Mouse (Mus musculus) kidney, postnatal 10 days (tissue): ENCODE data around the gene Pprc1.
A peak's percentile ranks its signal among the peaks of the same experiment; 100 is the strongest.

Source experiments
- DNase-seq: peaks from one replicate; pipeline ENCODE4 v3.0.0; 2021; ENCODE audit warnings: mixed read lengths

Gene Pprc1

GRCm38 (mm10) chr19:46035971-46036370 lies 8.7 kb upstream of the Pprc1 start:
- DNase-seq, result no peak

GRCm38 (mm10) chr19:46036477-46037242 lies 8.0 kb upstream of the Pprc1 start:
- peak; percentile 39 for DNase-seq

- peak; percentile 44 for DNase-seq
Measured at GRCm38 (mm10) chr19:46037243-46037924, 7.3 kb upstream of the Pprc1 start.

- DNase-seq, result peak; percentile 37
Measured at GRCm38 (mm10) chr19:46037925-46038850, 6.5 kb upstream of the Pprc1 start.

GRCm38 (mm10) chr19:46038851-46039260 lies 5.8 kb upstream of the Pprc1 start:
- DNase-seq, result peak; percentile 52

GRCm38 (mm10) chr19:46039478-46039877 lies 5.2 kb upstream of the Pprc1 start:
- DNase-seq, result peak; percentile 96

- DNase-seq, result no peak
Measured at GRCm38 (mm10) chr19:46040149-46040902, 4.4 kb upstream of the Pprc1 start.

- DNase-seq, result peak; percentile 35
Measured at GRCm38 (mm10) chr19:46041299-46041932, 3.3 kb upstream of the Pprc1 start.

- peak; percentile 96 for DNase-seq
Measured at GRCm38 (mm10) chr19:46041933-46042475, 2.7 kb upstream of the Pprc1 start.

- peak; percentile 54 for DNase-seq
Measured at GRCm38 (mm10) chr19:46042476-46043011, 2.1 kb upstream of the Pprc1 start.

GRCm38 (mm10) chr19:46043380-46043779 lies 1.3 kb upstream of the Pprc1 start:
- peak; percentile 30 for DNase-seq

GRCm38 (mm10) chr19:46044993-46045695 lies 458 bp downstream of the Pprc1 start, which contains the start of gene Ldb1:
Ldb1 (minus strand) TSS chr19:46045214.
- DNase-seq, result peak; percentile 91

GRCm38 (mm10) chr19:46045696-46046311 lies 1.1 kb downstream of the Pprc1 start:
- peak; percentile 81 for DNase-seq

- peak; percentile 50 for DNase-seq
Measured at GRCm38 (mm10) chr19:46046621-46047025, 1.9 kb downstream of the Pprc1 start.

GRCm38 (mm10) chr19:46047426-46047825 lies 2.7 kb downstream of the Pprc1 start:
- no peak for DNase-seq

- DNase-seq, result no peak
Measured at GRCm38 (mm10) chr19:46049129-46049528, 4.4 kb downstream of the Pprc1 start.

GRCm38 (mm10) chr19:46050462-46050861 lies 5.8 kb downstream of the Pprc1 start:
- no peak for DNase-seq

GRCm38 (mm10) chr19:46055752-46056387 lies 11.2 kb downstream of the Pprc1 start:
- peak; percentile 67 for DNase-seq

- peak; percentile 94 for DNase-seq
Measured at GRCm38 (mm10) chr19:46056388-46056946, 11.8 kb downstream of the Pprc1 start.
